Mouse (Mus musculus): ENCODE data around the gene Arid1b.

- TF ChIP-seq CTCF (IDR thresholded peaks at IDR 0.05; ENCODE audit: low read depth) (no peak), EP300 (IDR thresholded peaks at IDR 0.05; ENCODE audit: low read depth) (no peak)
Measured at GRCm38 (mm10) chr17:5022019-5022544, 27.9 kb downstream of the Arid1b start.

All from liver, postnatal 0 days (tissue).